Mouse (Mus musculus): ENCODE measurements around the gene Olfr398. TPM values are rescaled to one million over a fixed set of nuclear protein-coding genes. Genes with fewer than 3 reads are reported as not detected.

Olfr398 gene
- not detected in 2 replicates for polyA plus RNA-seq (2014; fragmentation: Nextera tagmentation; extraction: Ambion mirVana)

- DNase-seq (ENCODE audit: low spot score) (no peak), ATAC-seq (no peak)
- Histone ChIP-seq H3K9ac (ENCODE audit: low read length) (no peak within 1 kb of the TSS), H3K4me2 (ENCODE audit: low read length) (no peak within 1 kb of the TSS), H3K27ac (ENCODE audit: low read depth, low read length) (no peak within 1 kb of the TSS), H3K4me3 (ENCODE audit: low read depth, low read length) (no peak within 1 kb of the TSS), H3K36me3 (ENCODE audit: control insufficient read depth, insufficient read depth, low read length) (no peaks in the 10 kb centered on the region), H3K27me3 (replicated peaks; ENCODE audit: control insufficient read depth, insufficient read depth, low read length) (no peaks in the 10 kb centered on the region), H3K4me1 (ENCODE audit: control insufficient read depth, insufficient read depth, low read length) (no peaks in the 10 kb centered on the region), H3K9me3 (replicated peaks; ENCODE audit: control insufficient read depth, low read length) (peaks cover 12% of the 10 kb centered on the region; the same call in 1 of the 2 replicates)
Measured at GRCm38 (mm10) chr11:73990307-73990706, at the start of gene Olfr398. TSS of gene Olfr398 (minus strand) at chr11:73990407.

GRCm38 (mm10) chr11:73993115-73993514, 2.9 kb upstream of the Olfr398 start:
- no peaks in the 10 kb centered on the region for H3K4me1 ChIP-seq (ENCODE audit: control insufficient read depth, insufficient read depth, low read length)
- H3K36me3 ChIP-seq (ENCODE audit: control insufficient read depth, insufficient read depth, low read length) = no peaks in the 10 kb centered on the region
- DNase-seq (ENCODE audit: low spot score) (no peak), ATAC-seq (no peak)
- no peak overlapping the region for H3K9ac ChIP-seq (ENCODE audit: low read length)
- no peak overlapping the region for H3K27ac ChIP-seq (ENCODE audit: low read depth, low read length)
- H3K4me2 ChIP-seq (ENCODE audit: low read length) = no peak overlapping the region
- no peaks in the 10 kb centered on the region for H3K27me3 ChIP-seq (replicated peaks; ENCODE audit: control insufficient read depth, insufficient read depth, low read length)
- peaks cover 10% of the 10 kb centered on the region; the same call in 1 of the 2 replicates for H3K9me3 ChIP-seq (replicated peaks; ENCODE audit: control insufficient read depth, low read length)
- no peak overlapping the region for H3K4me3 ChIP-seq (ENCODE audit: low read depth, low read length)

- H3K27ac ChIP-seq (ENCODE audit: low read depth, low read length) = no peak within 1 kb of the TSS
- no peak within 1 kb of the TSS for H3K4me2 ChIP-seq (ENCODE audit: low read length)
- no peak within 1 kb of the TSS for H3K9ac ChIP-seq (ENCODE audit: low read length)
- H3K9me3 ChIP-seq (replicated peaks; ENCODE audit: control insufficient read depth, low read length) = peaks cover 6% of the 10 kb centered on the region; the same call in 1 of the 2 replicates
- WGBS = 74% methylated on average over 1 of the region's 1 CpGs
- DNase-seq (ENCODE audit: low spot score) = no peak
- no peak for ATAC-seq
- no peak within 1 kb of the TSS for H3K4me3 ChIP-seq (ENCODE audit: low read depth, low read length)
- H3K4me1 ChIP-seq (ENCODE audit: control insufficient read depth, insufficient read depth, low read length) = no peaks in the 10 kb centered on the region
- H3K36me3 ChIP-seq (ENCODE audit: control insufficient read depth, insufficient read depth, low read length) = no peaks in the 10 kb centered on the region
- no peaks in the 10 kb centered on the region for H3K27me3 ChIP-seq (replicated peaks; ENCODE audit: control insufficient read depth, insufficient read depth, low read length)
Measured at GRCm38 (mm10) chr11:73960517-73960916, 29.7 kb downstream of the Olfr398 start, which contains the start of gene Olfr397. TSS of gene Olfr397 (plus strand) at chr11:73960817.

- Histone ChIP-seq H3K4me2 (ENCODE audit: low read length) (no peak within 1 kb of the TSS), H3K4me3 (ENCODE audit: low read depth, low read length) (no peak within 1 kb of the TSS), H3K9ac (ENCODE audit: low read length) (no peak within 1 kb of the TSS), H3K27ac (ENCODE audit: low read depth, low read length) (no peak within 1 kb of the TSS), H3K4me1 (ENCODE audit: control insufficient read depth, insufficient read depth, low read length) (no peaks in the 10 kb centered on the region), H3K27me3 (replicated peaks; ENCODE audit: control insufficient read depth, insufficient read depth, low read length) (no peaks in the 10 kb centered on the region), H3K36me3 (ENCODE audit: control insufficient read depth, insufficient read depth, low read length) (no peaks in the 10 kb centered on the region), H3K9me3 (replicated peaks; ENCODE audit: control insufficient read depth, low read length) (no peaks in the 10 kb centered on the region)
- no peak for DNase-seq (ENCODE audit: low spot score)
- ATAC-seq = no peak
Measured at GRCm38 (mm10) chr11:73936377-73936776, 53.8 kb downstream of the Olfr398 start, which contains the start of gene Olfr23. TSS of gene Olfr23 (plus strand) at chr11:73936677.

Other genes starting within 250 kb of the Olfr398 start
- not detected in 2 replicates for gene Olfr389, start 209.7 kb downstream of the Olfr398 start, polyA plus RNA-seq (2014; fragmentation: Nextera tagmentation; extraction: Ambion mirVana)
- not detected in 2 replicates for gene Olfr390, start 207.4 kb downstream of the Olfr398 start, polyA plus RNA-seq (2014; fragmentation: Nextera tagmentation; extraction: Ambion mirVana)
- not detected in 2 replicates for gene Olfr391-ps, start 187.4 kb downstream of the Olfr398 start, polyA plus RNA-seq (2014; fragmentation: Nextera tagmentation; extraction: Ambion mirVana)
- gene Olfr392, start 173.4 kb downstream of the Olfr398 start, polyA plus RNA-seq (2014; fragmentation: Nextera tagmentation; extraction: Ambion mirVana) = not detected in 2 replicates
- not detected in 2 replicates for gene Olfr393, start 139.0 kb downstream of the Olfr398 start, polyA plus RNA-seq (2014; fragmentation: Nextera tagmentation; extraction: Ambion mirVana)
- not detected in 2 replicates for gene Olfr394, start 99.6 kb downstream of the Olfr398 start, polyA plus RNA-seq (2014; fragmentation: Nextera tagmentation; extraction: Ambion mirVana)
- gene Olfr395, start 81.1 kb downstream of the Olfr398 start, polyA plus RNA-seq (2014; fragmentation: Nextera tagmentation; extraction: Ambion mirVana) = not detected in 2 replicates
- not detected in 2 replicates for gene Olfr23, start 53.7 kb downstream of the Olfr398 start, polyA plus RNA-seq (2014; fragmentation: Nextera tagmentation; extraction: Ambion mirVana)
- gene Olfr397, start 29.6 kb downstream of the Olfr398 start, polyA plus RNA-seq (2014; fragmentation: Nextera tagmentation; extraction: Ambion mirVana) = not detected in 2 replicates
- not detected in 2 replicates for gene Olfr139, start 66.1 kb upstream of the Olfr398 start, polyA plus RNA-seq (2014; fragmentation: Nextera tagmentation; extraction: Ambion mirVana)
- not detected in 2 replicates for gene Olfr399, start 66.2 kb upstream of the Olfr398 start, polyA plus RNA-seq (2014; fragmentation: Nextera tagmentation; extraction: Ambion mirVana)
- gene Zfp616, start 79.5 kb upstream of the Olfr398 start, polyA plus RNA-seq (2014; fragmentation: Nextera tagmentation; extraction: Ambion mirVana) = not detected in 2 replicates
- gene Olfr401, start 123.3 kb upstream of the Olfr398 start, polyA plus RNA-seq (2014; fragmentation: Nextera tagmentation; extraction: Ambion mirVana) = not detected in 2 replicates
- not detected in 2 replicates for gene Olfr402, start 163.1 kb upstream of the Olfr398 start, polyA plus RNA-seq (2014; fragmentation: Nextera tagmentation; extraction: Ambion mirVana)
- not detected in 2 replicates for gene Olfr403, start 195.8 kb upstream of the Olfr398 start, polyA plus RNA-seq (2014; fragmentation: Nextera tagmentation; extraction: Ambion mirVana)
- not detected in 2 replicates for gene Olfr43, start 221.0 kb upstream of the Olfr398 start, polyA plus RNA-seq (2014; fragmentation: Nextera tagmentation; extraction: Ambion mirVana)

Data from forebrain, embryonic 14.5 days (tissue).